Mouse (Mus musculus): Measurements from ENCODE around the gene BC049352. TPM values are rescaled to one million over a fixed set of nuclear protein-coding genes. Genes with fewer than 3 reads are reported as not detected.

The BC049352 gene
- polyA plus RNA-seq, 1 experiment from 2014 or later = not detected

- 18% methylated on average over 6 of the region's 6 CpGs for WGBS
- H3K36me3 ChIP-seq = no peaks in the 10 kb centered on the region
These were observed 39.8 kb downstream of the BC049352 start for GRCm38 (mm10) chr9:45221567-45221966.

GRCm38 (mm10) chr9:45229359-45229758, 47.6 kb downstream of the BC049352 start:
- Histone ChIP-seq H3K4me2 (replicated peaks) (no peak overlapping the region), H3K4me1 (no peaks in the 10 kb centered on the region)

More at GRCm38 (mm10) chr9:45221567-45221966, 39.8 kb downstream of the BC049352 start:
- ATAC-seq (ENCODE audit: low FRiP score, low read depth) = no peak
- no peak overlapping the region for H3K27ac ChIP-seq (replicated peaks)
- no peak overlapping the region for H3K4me2 ChIP-seq (replicated peaks)
- no peaks in the 10 kb centered on the region for H3K9me3 ChIP-seq
- no peaks in the 10 kb centered on the region for H3K4me1 ChIP-seq
- no peak overlapping the region for H3K4me3 ChIP-seq
- H3K27me3 ChIP-seq = no peaks in the 10 kb centered on the region; the same call in 1 of the 2 replicates
- H3K9ac ChIP-seq (replicated peaks) = no peak overlapping the region

GRCm38 (mm10) chr9:45235668-45236227, 53.9 kb downstream of the BC049352 start:
- no peaks in the 10 kb centered on the region for H3K27me3 ChIP-seq
- ATAC-seq (ENCODE audit: low FRiP score, low read depth) = no peak
- H3K36me3 ChIP-seq = no peaks in the 10 kb centered on the region
- no peak overlapping the region for H3K27ac ChIP-seq (replicated peaks)
- H3K4me1 ChIP-seq = peaks cover 3% of the 10 kb centered on the region; the same call in 1 of the 2 replicates
- 90% methylated on average over 6 of the region's 6 CpGs for WGBS
- H3K4me2 ChIP-seq (replicated peaks) = no peak overlapping the region
- H3K9ac ChIP-seq (replicated peaks) = no peak overlapping the region
- no peak overlapping the region for H3K4me3 ChIP-seq
- no peaks in the 10 kb centered on the region for H3K9me3 ChIP-seq

More at GRCm38 (mm10) chr9:45229359-45229758, 47.6 kb downstream of the BC049352 start:
- Histone ChIP-seq H3K36me3 (no peaks in the 10 kb centered on the region), H3K27me3 (no peaks in the 10 kb centered on the region), H3K9me3 (no peaks in the 10 kb centered on the region), H3K27ac (replicated peaks) (no peak overlapping the region), H3K4me3 (no peak overlapping the region), H3K9ac (replicated peaks) (no peak overlapping the region)
- 89% methylated on average over 8 of the region's 8 CpGs for WGBS
- ATAC-seq (ENCODE audit: low FRiP score, low read depth) = no peak

- ATAC-seq (ENCODE audit: low FRiP score, low read depth) = no peak
These were observed 54.9 kb downstream of the BC049352 start for GRCm38 (mm10) chr9:45236744-45237143.

GRCm38 (mm10) chr9:45241397-45241796, 59.6 kb downstream of the BC049352 start:
- H3K9ac ChIP-seq (replicated peaks) = no peak overlapping the region
- WGBS = 80% methylated on average over 5 of the region's 5 CpGs
- H3K4me1 ChIP-seq = peaks cover 3% of the 10 kb centered on the region; the same call in 1 of the 2 replicates
- H3K27ac ChIP-seq (replicated peaks) = no peak overlapping the region
- no peak for ATAC-seq (ENCODE audit: low FRiP score, low read depth)
- H3K27me3 ChIP-seq = no peaks in the 10 kb centered on the region
- no peaks in the 10 kb centered on the region for H3K9me3 ChIP-seq
- no peaks in the 10 kb centered on the region for H3K36me3 ChIP-seq
- no peak overlapping the region for H3K4me2 ChIP-seq (replicated peaks)
- H3K4me3 ChIP-seq = no peak overlapping the region

More at GRCm38 (mm10) chr9:45236744-45237143, 54.9 kb downstream of the BC049352 start:
- H3K9me3 ChIP-seq = no peaks in the 10 kb centered on the region
- WGBS = 53% methylated on average over 7 of the region's 7 CpGs
- no peaks in the 10 kb centered on the region for H3K36me3 ChIP-seq
- no peak overlapping the region for H3K4me3 ChIP-seq
- H3K27ac ChIP-seq (replicated peaks) = no peak overlapping the region
- H3K27me3 ChIP-seq = no peaks in the 10 kb centered on the region
- H3K4me2 ChIP-seq (replicated peaks) = no peak overlapping the region
- H3K4me1 ChIP-seq = peaks cover 3% of the 10 kb centered on the region; the same call in 1 of the 2 replicates
- H3K9ac ChIP-seq (replicated peaks) = no peak overlapping the region

GRCm38 (mm10) chr9:45245432-45245831, 63.6 kb downstream of the BC049352 start:
- 94% methylated on average over 1 of the region's 1 CpGs for WGBS

GRCm38 (mm10) chr9:45246060-45246459, 64.3 kb downstream of the BC049352 start:
- 83% methylated on average over 6 of the region's 6 CpGs for WGBS
- no peak for ATAC-seq (ENCODE audit: low FRiP score, low read depth)
- Histone ChIP-seq H3K36me3 (no peaks in the 10 kb centered on the region), H3K27ac (replicated peaks) (no peak overlapping the region), H3K27me3 (0 out of 2 replicates have a peak, but pooled peaks cover 4% of the 10 kb centered on the region), H3K9ac (replicated peaks) (no peak overlapping the region), H3K4me1 (no peaks in the 10 kb centered on the region), H3K9me3 (no peaks in the 10 kb centered on the region), H3K4me2 (replicated peaks) (no peak overlapping the region), H3K4me3 (no peak overlapping the region)

More at GRCm38 (mm10) chr9:45245432-45245831, 63.6 kb downstream of the BC049352 start:
- no peak overlapping the region for H3K9ac ChIP-seq (replicated peaks)
- H3K27ac ChIP-seq (replicated peaks) = no peak overlapping the region
- ATAC-seq (ENCODE audit: low FRiP score, low read depth) = no peak
- no peaks in the 10 kb centered on the region for H3K9me3 ChIP-seq
- no peak overlapping the region for H3K4me3 ChIP-seq
- no peaks in the 10 kb centered on the region for H3K36me3 ChIP-seq
- 0 out of 2 replicates have a peak, but pooled peaks cover 4% of the 10 kb centered on the region for H3K27me3 ChIP-seq
- H3K4me1 ChIP-seq = no peaks in the 10 kb centered on the region
- H3K4me2 ChIP-seq (replicated peaks) = no peak overlapping the region

- H3K9ac ChIP-seq (replicated peaks) = no peak overlapping the region
- H3K4me1 ChIP-seq = no peaks in the 10 kb centered on the region
- H3K36me3 ChIP-seq = no peaks in the 10 kb centered on the region
- H3K4me3 ChIP-seq = no peak overlapping the region
- WGBS = 67% methylated on average over 2 of the region's 2 CpGs
- no peaks in the 10 kb centered on the region for H3K9me3 ChIP-seq
- H3K4me2 ChIP-seq (replicated peaks) = no peak overlapping the region
- H3K27me3 ChIP-seq = 0 out of 2 replicates have a peak, but pooled peaks cover 4% of the 10 kb centered on the region
- ATAC-seq (ENCODE audit: low FRiP score, low read depth) = no peak
- H3K27ac ChIP-seq (replicated peaks) = no peak overlapping the region
These were observed 65.7 kb downstream of the BC049352 start for GRCm38 (mm10) chr9:45247536-45247935.

GRCm38 (mm10) chr9:45250306-45250705, 68.5 kb downstream of the BC049352 start:
- no peaks in the 10 kb centered on the region for H3K9me3 ChIP-seq
- H3K27me3 ChIP-seq = 0 out of 2 replicates have a peak, but pooled peaks cover 4% of the 10 kb centered on the region
- 87% methylated on average over 7 of the region's 7 CpGs for WGBS
- no peak overlapping the region for H3K4me3 ChIP-seq
- H3K9ac ChIP-seq (replicated peaks) = no peak overlapping the region
- ATAC-seq (ENCODE audit: low FRiP score, low read depth) = no peak
- no peak overlapping the region for H3K27ac ChIP-seq (replicated peaks)
- no peaks in the 10 kb centered on the region for H3K36me3 ChIP-seq
- H3K4me2 ChIP-seq (replicated peaks) = no peak overlapping the region
- no peaks in the 10 kb centered on the region for H3K4me1 ChIP-seq

GRCm38 (mm10) chr9:45251281-45251680, 69.5 kb downstream of the BC049352 start:
- H3K36me3 ChIP-seq = no peaks in the 10 kb centered on the region
- H3K4me3 ChIP-seq = no peak overlapping the region
- H3K4me2 ChIP-seq (replicated peaks) = no peak overlapping the region
- 0 out of 2 replicates have a peak, but pooled peaks cover 4% of the 10 kb centered on the region for H3K27me3 ChIP-seq
- H3K27ac ChIP-seq (replicated peaks) = no peak overlapping the region
- H3K9ac ChIP-seq (replicated peaks) = no peak overlapping the region
- no peaks in the 10 kb centered on the region for H3K4me1 ChIP-seq
- no peaks in the 10 kb centered on the region for H3K9me3 ChIP-seq
- ATAC-seq (ENCODE audit: low FRiP score, low read depth) = no peak
- WGBS = 78% methylated on average over 3 of the region's 3 CpGs

GRCm38 (mm10) chr9:45251990-45252389, 70.2 kb downstream of the BC049352 start:
- no peak for ATAC-seq (ENCODE audit: low FRiP score, low read depth)
- 83% methylated on average over 4 of the region's 4 CpGs for WGBS
- no peak overlapping the region for H3K4me3 ChIP-seq

GRCm38 (mm10) chr9:45252395-45252794, 70.6 kb downstream of the BC049352 start:
- 80% methylated on average over 6 of the region's 6 CpGs for WGBS
- Histone ChIP-seq H3K9ac (replicated peaks) (no peak overlapping the region), H3K9me3 (no peaks in the 10 kb centered on the region), H3K4me3 (no peak overlapping the region), H3K36me3 (no peaks in the 10 kb centered on the region), H3K4me2 (replicated peaks) (no peak overlapping the region), H3K27me3 (0 out of 2 replicates have a peak, but pooled peaks cover 4% of the 10 kb centered on the region), H3K4me1 (no peaks in the 10 kb centered on the region), H3K27ac (replicated peaks) (no peak overlapping the region)
- no peak for ATAC-seq (ENCODE audit: low FRiP score, low read depth)

More at GRCm38 (mm10) chr9:45251990-45252389, 70.2 kb downstream of the BC049352 start:
- Histone ChIP-seq H3K9me3 (no peaks in the 10 kb centered on the region), H3K36me3 (no peaks in the 10 kb centered on the region), H3K27ac (replicated peaks) (no peak overlapping the region), H3K9ac (replicated peaks) (no peak overlapping the region), H3K4me2 (replicated peaks) (no peak overlapping the region), H3K27me3 (0 out of 2 replicates have a peak, but pooled peaks cover 4% of the 10 kb centered on the region), H3K4me1 (no peaks in the 10 kb centered on the region)

Measured in midbrain, embryonic 12.5 days (tissue).